Mouse (Mus musculus) neutrophil, adult 5-6 weeks (primary cell): ENCODE measurements around the gene Csad. TPM values are rescaled to one million over a fixed set of nuclear protein-coding genes. Genes with fewer than 3 reads are reported as not detected.

Experiments
- ATAC-seq: fragments of 151-379, 151-347 bp; 2 replicates; pipeline ENCODE4 v1.8.0; 2017; ENCODE audit warnings: mild to moderate bottlenecking, moderate TSS enrichment; ENCODE audit not compliant: insufficient number of reproducible peaks, poor library complexity, low FRiP score, severe bottlenecking; ENCODE audit errors: extremely low read depth
- total RNA-seq: library from RNA; stranded (forward); fragments of 200-1000 nt; gene quantifications from 2 replicates; pipeline ENCODE4 v1.2.3, GENCODE M21; 2017

Gene Csad
- total RNA-seq, result 47.6 and 56.0 TPM in 2 replicates

DNA sequence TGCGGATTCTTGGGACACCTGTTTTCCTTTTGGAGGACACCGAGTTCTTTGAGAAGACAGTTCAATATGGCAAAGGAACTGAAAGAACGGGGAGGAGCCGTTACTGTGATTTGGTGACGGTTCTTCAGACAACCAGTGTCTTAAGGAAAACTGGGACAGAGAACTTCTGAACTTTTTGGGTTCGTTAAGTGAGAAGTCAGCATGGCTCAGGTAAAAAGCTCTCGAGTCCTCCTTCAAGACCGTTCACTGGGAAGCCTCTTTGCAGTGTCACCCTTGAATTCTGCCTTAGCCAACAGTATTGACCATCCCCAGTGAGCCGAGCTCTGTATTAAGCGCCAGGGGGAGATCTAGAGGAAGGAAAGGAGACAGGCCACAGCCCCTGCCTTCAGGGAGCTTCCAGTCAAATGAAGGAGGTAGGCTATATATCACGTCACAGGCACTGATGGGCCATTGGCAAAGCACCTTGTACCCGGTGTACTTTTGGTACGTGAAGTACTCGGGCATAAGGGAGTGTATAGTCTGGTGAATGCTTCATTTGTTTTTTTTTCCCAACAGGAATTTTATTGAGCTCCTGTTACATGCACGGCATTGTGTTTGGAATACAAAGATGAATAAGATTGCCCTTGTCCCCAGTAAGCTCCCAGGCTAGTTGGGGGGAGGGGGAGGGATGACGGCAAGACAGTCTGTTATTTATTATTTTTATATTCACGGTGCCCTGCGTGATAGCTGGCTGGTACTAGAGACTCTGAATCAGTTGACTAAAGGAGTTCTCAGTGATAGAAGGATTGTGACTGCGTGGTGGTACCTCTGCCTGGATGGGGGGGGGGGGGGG lies at the start of gene Csad:
Csad (minus strand) TSS at position 51 of the 832 bp plus-strand sequence.
- no peak for ATAC-seq

- no peak for ATAC-seq
Measured at GRCm38 (mm10) chr15:102250521-102250920, 46.0 kb upstream of the Csad start.

DNA sequence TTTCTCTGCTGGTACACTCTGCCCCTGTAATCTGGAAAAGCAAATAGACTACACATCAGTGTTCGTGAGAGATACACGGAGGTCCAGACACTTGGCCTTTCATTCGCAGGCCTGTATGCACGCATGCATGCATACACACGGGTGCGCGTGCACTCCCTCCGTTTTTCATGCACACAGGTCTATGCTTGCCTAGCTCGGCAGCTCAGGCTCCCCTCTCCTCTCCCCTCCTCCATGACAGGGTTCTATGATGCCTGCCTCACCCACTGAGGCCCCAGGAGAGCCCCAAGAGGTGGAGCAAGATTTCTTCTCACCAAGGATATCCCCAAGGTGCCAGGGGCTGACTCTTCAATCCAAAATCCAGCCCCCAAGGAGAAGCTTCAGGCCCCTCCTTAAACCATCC lies 45.4 kb upstream of the Csad start:
- no peak for ATAC-seq

DNA sequence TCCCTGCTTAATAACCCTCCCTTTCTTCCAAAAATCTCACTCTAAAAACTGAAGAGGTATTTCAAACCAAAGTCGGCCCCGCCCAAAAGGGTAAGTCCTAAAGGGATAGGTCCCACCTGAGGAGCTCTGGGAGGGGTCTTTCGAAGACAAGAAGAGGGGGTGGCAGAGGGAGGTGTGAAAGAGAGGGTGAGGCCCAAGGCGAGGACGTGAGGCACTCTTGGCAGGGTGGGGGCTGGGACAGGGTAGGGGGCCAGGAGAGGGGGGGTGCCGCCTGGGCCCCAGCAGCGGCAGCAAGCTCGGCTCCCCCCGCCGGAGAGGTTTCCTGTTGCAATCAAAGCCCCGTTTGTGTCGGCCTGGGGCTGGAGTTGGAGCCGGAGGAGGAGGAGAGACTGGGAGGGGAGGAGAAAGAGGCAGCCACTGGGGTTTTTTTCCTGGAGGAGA lies 44.7 kb upstream of the Csad start:
- ATAC-seq, result no peak

- ATAC-seq, result no peak
Measured at GRCm38 (mm10) chr15:102248812-102249191, 44.3 kb upstream of the Csad start.

DNA sequence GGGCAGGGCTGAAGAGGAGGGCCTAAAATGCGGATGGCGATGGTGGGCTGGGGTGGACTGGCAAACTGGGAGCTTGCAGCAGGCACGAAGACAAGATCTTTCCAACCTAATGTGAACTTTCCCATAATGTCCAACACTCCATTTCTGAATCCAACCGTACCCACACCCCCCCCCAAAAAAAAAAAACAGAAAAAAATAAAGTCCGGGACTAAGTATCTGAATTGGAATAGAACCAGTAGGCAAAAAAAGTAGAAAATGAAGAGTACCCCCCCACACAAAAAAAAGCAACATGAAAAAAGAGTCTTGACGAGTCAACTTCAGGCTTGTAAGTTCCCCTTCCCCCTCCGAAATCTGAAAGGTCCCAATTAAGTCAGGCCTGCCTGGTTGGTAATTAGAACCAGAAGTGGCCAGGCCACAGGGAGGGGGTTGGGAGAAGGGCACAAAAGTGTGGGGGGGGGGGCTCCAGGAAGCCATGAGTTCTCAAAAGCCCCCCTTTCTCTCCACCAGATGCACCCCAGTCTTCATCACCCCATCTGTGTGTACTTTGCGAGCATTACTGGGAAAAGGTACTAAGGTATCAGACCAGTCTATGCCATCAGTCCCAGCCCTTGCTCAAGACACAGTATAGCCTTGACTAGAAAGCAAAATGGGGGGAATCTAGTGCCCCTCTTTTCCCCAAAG lies 43.7 kb upstream of the Csad start:
- ATAC-seq, result no peak

- no peak for ATAC-seq
Measured at GRCm38 (mm10) chr15:102247252-102248130, 43.0 kb upstream of the Csad start.

- ATAC-seq, result peak; percentile 21; the same call in 1 of the 2 replicates
Measured at GRCm38 (mm10) chr15:102246866-102247251, 42.3 kb upstream of the Csad start.

DNA sequence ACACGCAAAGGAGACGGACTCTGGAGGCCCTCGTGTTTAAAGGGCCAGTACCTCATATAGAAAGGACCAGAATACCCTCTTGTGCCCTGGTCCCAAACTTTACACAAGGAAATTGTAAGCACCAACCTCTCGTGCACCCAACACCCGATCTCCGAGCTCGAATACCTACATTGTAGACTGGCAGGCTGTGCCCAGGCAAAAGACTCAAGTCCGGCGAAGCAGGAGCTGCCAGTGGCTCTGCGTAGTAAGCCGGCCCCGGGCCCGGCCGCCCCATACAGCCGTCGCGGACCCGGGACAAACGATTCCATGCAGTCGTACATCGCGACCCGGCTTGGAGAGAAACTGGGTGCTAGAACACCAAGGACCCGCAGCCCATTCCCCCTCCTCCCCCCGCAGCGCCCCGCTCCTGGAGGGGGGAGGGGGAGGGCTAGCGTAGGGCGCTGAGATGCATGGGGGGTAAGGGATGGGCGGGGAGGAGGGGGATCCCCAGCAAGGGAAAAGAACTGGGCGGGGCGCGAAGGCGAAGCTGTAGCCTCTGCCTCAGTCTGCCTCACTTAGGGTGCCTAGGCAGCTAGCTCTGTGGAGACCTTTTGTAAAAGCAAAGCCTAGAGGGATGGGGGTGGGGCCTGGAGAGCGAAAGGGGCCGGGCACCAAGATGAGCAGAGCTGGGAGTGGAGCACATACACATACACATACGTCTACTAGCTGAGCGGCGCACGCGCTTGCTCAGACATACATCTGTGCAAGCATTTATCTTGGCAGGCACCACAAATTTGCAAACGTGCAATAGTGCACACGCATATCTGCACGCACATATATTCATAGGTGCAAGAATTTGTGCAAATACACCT lies 41.6 kb upstream of the Csad start:
- peak; percentile 47 for ATAC-seq

DNA sequence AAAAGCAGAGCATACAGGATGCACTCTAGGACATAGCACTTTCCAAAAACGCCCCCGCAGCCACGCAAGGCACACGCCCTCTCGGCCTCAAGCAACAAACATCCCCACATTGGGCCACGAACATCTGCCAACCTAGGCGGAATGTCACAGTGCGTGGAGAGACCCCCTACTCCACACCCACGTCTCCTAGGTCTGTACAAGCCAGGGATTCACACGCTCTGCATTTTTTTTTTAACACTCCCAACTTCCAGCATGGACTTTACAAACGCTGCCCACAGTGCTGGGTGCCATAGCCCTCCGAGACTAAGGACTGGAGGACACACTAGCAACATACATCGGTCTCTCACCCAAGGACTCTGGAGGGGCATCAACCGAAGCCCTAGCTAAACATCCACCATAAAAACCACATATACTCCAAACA lies 40.9 kb upstream of the Csad start:
- ATAC-seq, result no peak

DNA sequence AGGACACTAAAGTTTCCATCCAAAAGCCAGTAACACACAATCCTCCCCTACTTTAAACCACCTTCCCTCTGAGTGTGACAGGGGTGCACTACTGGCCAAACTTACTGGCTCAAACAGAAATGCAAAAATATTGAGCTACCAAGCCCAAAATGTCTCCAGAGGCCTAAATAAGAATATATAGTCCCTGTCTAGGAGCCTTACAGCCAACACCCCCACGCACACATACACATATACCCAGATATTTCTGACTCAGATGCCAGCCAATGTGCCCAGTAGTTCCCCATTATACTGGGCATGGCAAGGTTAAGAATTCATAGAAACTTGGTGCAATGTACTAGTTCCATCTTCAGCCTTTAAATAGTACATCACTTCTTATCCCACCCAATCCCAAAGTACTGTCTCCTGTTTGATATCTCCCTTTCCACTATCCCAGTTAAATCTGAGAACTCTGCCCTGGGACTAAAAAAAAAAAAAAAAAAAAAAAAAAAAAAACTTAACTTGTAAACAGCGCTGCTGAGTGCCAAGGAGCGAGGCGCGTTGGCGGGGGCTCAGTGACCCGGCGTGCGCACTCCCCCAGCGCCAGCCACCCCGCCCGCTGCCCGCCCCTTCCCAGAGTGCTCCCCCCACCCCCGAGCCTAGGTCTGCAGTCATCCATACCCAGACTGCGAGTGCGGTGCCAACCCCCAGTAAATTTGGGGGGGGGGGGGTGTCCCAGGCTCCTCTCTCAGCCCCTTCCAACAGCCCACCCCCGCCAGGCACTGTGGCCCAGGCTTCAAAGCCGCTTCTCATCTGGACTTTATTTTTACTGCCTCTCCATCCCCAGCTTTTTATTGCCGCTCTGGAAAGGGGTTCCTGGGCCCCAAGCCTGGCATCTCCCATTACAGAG lies 40.0 kb upstream of the Csad start:
- no peak for ATAC-seq

- ATAC-seq, result peak; percentile 72
Measured at GRCm38 (mm10) chr15:102243229-102244190, 39.0 kb upstream of the Csad start.

- no peak for ATAC-seq
Measured at GRCm38 (mm10) chr15:102242404-102243228, 38.1 kb upstream of the Csad start.

GRCm38 (mm10) chr15:102240607-102241006 lies 36.1 kb upstream of the Csad start:
- ATAC-seq, result no peak

DNA sequence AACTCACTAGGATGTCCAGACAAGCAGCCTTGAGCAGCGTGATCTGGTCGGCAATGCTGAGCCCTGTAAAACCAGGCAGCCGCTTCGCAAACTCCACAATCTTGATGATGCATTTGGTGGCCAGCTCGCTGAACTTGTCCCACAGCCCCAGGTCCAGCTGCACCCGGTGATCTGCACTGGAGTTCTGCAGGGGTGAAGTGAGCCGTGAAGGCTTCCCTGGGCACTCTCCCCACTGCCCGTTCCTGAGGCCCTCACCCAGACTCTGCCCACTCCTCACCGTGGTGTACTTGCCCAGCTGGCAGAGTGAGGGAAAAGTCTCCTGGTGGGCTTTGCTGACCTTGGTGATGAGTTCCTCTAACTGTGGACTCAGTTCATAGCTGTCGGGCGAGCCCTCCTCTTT lies 35.3 kb upstream of the Csad start:
- ATAC-seq, result no peak

DNA sequence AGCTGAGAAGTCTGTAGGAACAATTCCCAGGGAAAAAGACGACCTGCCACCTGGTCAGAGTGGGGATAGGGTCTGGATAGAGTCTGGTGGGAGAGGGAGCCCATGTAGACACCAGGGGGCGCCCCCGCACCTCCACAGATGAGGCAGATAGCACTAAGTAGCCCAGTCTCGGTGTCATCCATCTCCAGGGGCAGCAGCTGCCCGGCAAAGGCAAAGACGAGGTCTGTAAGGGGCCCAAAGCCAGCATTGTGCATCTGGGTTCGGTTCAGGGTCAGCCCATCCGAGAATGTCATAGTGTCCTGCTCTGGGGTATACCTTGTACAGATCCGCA lies 34.7 kb upstream of the Csad start:
- ATAC-seq, result peak; percentile 66
